Mouse (Mus musculus) cerebellum, adult 2 months (tissue): ENCODE data around the gene Hyal6. TPM values are rescaled to one million over a fixed set of nuclear protein-coding genes. Genes with fewer than 3 reads are reported as not detected.

Experiments used
- DNase-seq, 2 experiments: peaks; one replicate each; pipeline ENCODE4 v3.0.0; 2021
- H3K27ac ChIP-seq: fragments of 200-500 bp; 2 replicates; pipeline ENCODE4 v1.5.1; 2012; ENCODE audit warnings: low read length, control low read depth, inconsistent platforms; ENCODE audit not compliant: insufficient read depth
- H3K27me3 ChIP-seq: fragments of 200-500 bp; 2 replicates; pipeline ENCODE4 v1.6.1; 2012; ENCODE audit warnings: inconsistent platforms, mild to moderate bottlenecking, low read length, moderate library complexity; ENCODE audit not compliant: control insufficient read depth, insufficient read depth
- H3K4me1 ChIP-seq: fragments of 200-500 bp; 2 replicates; pipeline ENCODE4 v1.6.1; 2011; ENCODE audit warnings: low read length; ENCODE audit not compliant: control insufficient read depth, insufficient read depth
- H3K4me3 ChIP-seq: fragments of 200-500 bp; replicated peaks from 2 replicates; pipeline ENCODE3; 2011; ENCODE audit warnings: mild to moderate bottlenecking, low read depth, low read length, control low read depth; ENCODE audit not compliant: insufficient read depth
- CTCF ChIP-seq: fragments of 200-500 bp; IDR thresholded peaks from 2 replicates; pipeline ENCODE4 v1.5.1; 2011; ENCODE audit warnings: low read depth, mild to moderate bottlenecking, control low read depth, low read length, moderate library complexity, borderline replicate concordance; ENCODE audit not compliant: insufficient read depth
- POLR2A ChIP-seq: fragments of 200-500 bp; IDR thresholded peaks from 2 replicates; pipeline ENCODE4 v1.6.1; 2011; ENCODE audit warnings: low read length, control low read depth, borderline replicate concordance; ENCODE audit not compliant: insufficient read depth
- WGBS: fragments of 180-500 bp; shearing (Covaris S2); methylation state at CpG from one replicate; pipeline ENCODE4 v1.1.7; 2018; 5-methylcytosine and 5-hydroxymethylcytosine counted together
- polyA plus RNA-seq: library from polyadenylated mRNA; depleted of rRNA; stranded (reverse); fragments of >200 nt; gene quantifications from 2 replicates; pipeline ENCODE4 v1.2.3, GENCODE M21; 2012; rRNA removed

Gene Hyal6
- 0.03 TPM in 1 of 2 replicates, not detected in the other for polyA plus RNA-seq

- 84% methylated on average over 3 of the region's 3 CpGs for WGBS
- Histone ChIP-seq H3K27me3 (no peaks in the 10 kb centered on the region), H3K4me3 (no peak within 1 kb of the TSS), H3K4me1 (no peaks in the 10 kb centered on the region), H3K27ac (no peak within 1 kb of the TSS)
- TF ChIP-seq POLR2A, result no peak
- no peak for TF ChIP-seq CTCF
- no peak for DNase-seq
Measured at GRCm38 (mm10) chr6:24732945-24733344, at the start of gene Hyal6. TSS of gene Hyal6 (plus strand) at chr6:24733245.

- Histone ChIP-seq H3K4me1 (no peaks in the 10 kb centered on the region), H3K27ac (no peak overlapping the region), H3K27me3 (no peaks in the 10 kb centered on the region), H3K4me3 (no peak overlapping the region)
- WGBS, result 20% methylated on average over 1 of the region's 1 CpGs
- TF ChIP-seq CTCF (no peak), POLR2A (no peak)
- DNase-seq, result no peak
Measured at GRCm38 (mm10) chr6:24687871-24688270, 45.2 kb upstream of the Hyal6 start.

- TF ChIP-seq POLR2A, result no peak
- no peak for TF ChIP-seq CTCF
- no peaks in the 10 kb centered on the region for H3K4me1 ChIP-seq
- H3K27me3 ChIP-seq, result no peaks in the 10 kb centered on the region
- DNase-seq, result no peak
- WGBS, result 86% methylated on average over 11 of the region's 11 CpGs
- no peak overlapping the region for H3K4me3 ChIP-seq
- no peak overlapping the region for H3K27ac ChIP-seq
Measured at GRCm38 (mm10) chr6:24694455-24695410, 38.3 kb upstream of the Hyal6 start.

DNA sequence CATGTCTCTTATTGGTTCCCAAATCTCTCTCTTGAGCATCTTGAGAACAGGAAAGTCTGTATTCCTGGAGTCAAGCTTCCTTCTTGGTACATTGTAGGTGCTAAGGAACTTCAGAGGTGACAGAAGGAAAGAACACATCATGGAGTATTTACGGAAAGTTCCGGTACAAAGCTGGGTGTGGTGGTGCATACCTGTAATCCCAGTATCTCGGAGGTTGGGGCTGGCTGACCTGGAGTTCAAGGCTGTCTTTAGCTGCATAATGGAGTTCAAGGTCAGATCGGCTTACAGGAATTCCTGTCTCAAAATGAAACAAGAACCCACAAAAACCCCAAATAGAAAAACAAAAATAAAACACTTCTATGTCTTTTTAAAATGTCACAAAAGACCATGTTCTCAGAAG is 36.9 kb upstream of the Hyal6 start:
- no peaks in the 10 kb centered on the region for H3K27me3 ChIP-seq
- H3K4me1 ChIP-seq, result no peaks in the 10 kb centered on the region
- DNase-seq, result no peak
- TF ChIP-seq CTCF, result no peak
- TF ChIP-seq POLR2A, result no peak
- no peak overlapping the region for H3K27ac ChIP-seq
- WGBS, result 89% methylated on average over 4 of the region's 4 CpGs
- H3K4me3 ChIP-seq, result no peak overlapping the region

DNA sequence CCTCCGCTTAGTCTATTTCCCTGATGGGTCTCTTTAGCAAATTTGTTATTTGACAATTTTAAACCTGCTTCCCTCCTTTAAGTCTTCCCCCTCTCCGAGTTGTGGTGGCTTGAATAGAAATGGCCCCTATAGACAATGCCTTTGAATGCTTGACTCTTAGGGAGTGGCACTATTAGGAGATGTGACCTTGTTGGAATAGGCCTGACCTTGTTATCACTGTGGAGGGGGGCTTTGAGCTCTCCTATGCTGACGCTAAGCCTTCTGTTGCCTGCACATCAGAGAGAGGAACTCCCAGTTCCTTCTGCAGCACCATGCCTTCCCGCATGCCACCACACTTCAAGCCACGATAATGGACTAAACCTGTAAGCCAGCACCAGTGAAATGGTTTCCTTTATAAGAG is 35.8 kb upstream of the Hyal6 start:
- TF ChIP-seq CTCF (no peak), POLR2A (no peak)
- Histone ChIP-seq H3K4me3 (no peak overlapping the region), H3K27me3 (no peaks in the 10 kb centered on the region), H3K27ac (no peak overlapping the region), H3K4me1 (no peaks in the 10 kb centered on the region)
- DNase-seq, result no peak
- WGBS, result 87% methylated on average over 5 of the region's 5 CpGs

DNA sequence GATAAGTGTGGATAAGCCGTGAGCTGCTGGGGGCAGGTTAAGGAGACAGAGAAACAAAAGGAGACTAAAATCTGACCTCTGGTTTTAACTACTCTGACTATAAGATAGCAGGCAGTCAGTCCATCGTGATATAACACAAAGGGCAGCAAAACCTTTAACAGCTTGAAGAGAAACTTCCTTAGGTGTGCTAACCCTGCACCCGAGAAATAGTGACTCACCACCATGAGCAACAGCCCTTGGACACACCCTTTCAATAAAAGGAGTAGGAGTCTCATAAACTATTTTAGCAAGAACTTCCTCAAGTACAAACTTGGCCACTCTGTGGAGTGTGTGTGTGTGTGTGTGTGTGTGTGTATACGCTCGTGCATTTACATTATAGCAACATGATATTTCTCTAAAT is 26.0 kb upstream of the Hyal6 start:
- TF ChIP-seq CTCF (no peak), POLR2A (no peak)
- 92% methylated on average over 5 of the region's 5 CpGs for WGBS
- H3K27me3 ChIP-seq, result no peaks in the 10 kb centered on the region
- no peak for DNase-seq
- H3K4me3 ChIP-seq, result no peak overlapping the region
- no peak overlapping the region for H3K27ac ChIP-seq
- no peaks in the 10 kb centered on the region for H3K4me1 ChIP-seq

GRCm38 (mm10) chr6:24707499-24707898 is 25.5 kb upstream of the Hyal6 start:
- DNase-seq, result no peak
- H3K4me1 ChIP-seq, result no peaks in the 10 kb centered on the region
- no peak for TF ChIP-seq POLR2A
- TF ChIP-seq CTCF, result no peak
- no peaks in the 10 kb centered on the region for H3K27me3 ChIP-seq
- H3K27ac ChIP-seq, result no peak overlapping the region
- 72% methylated on average over 2 of the region's 2 CpGs for WGBS
- H3K4me3 ChIP-seq, result no peak overlapping the region

GRCm38 (mm10) chr6:24721317-24722099 is 11.5 kb upstream of the Hyal6 start:
- Histone ChIP-seq H3K27me3 (no peaks in the 10 kb centered on the region), H3K4me3 (no peak overlapping the region), H3K27ac (no peak overlapping the region), H3K4me1 (no peaks in the 10 kb centered on the region)
- WGBS, result 30% methylated on average over 13 of the region's 13 CpGs
- DNase-seq, result peak; percentile 17 to 20
- TF ChIP-seq POLR2A (no peak), CTCF (peak; percentile 62)
